Mouse (Mus musculus) layer of hippocampus, adult 8-10 months (tissue): ENCODE measurements around the gene Bbs7. TPM values are rescaled to one million over a fixed set of nuclear protein-coding genes. Genes with fewer than 3 reads are reported as not detected.

Experiments
- DNase-seq, 2 experiments: peaks; one replicate each; pipeline ENCODE4 v3.0.0; 2022; ENCODE audit warnings: low spot score in 2 of 2
- total RNA-seq, 4 experiments: library from RNA; stranded (reverse); gene quantifications; 2 replicates each; pipeline ENCODE4 v1.2.4; 2022

Bbs7 gene
- total RNA-seq, 4 experiments from 2014 or later: 16.1 to 24.6 (median 19.5) TPM

GRCm38 (mm10) chr3:36551851-36552384 is 61.4 kb downstream of the Bbs7 start:
- peak; percentile 35 to 39 for DNase-seq

GRCm38 (mm10) chr3:36551343-36551742 is 61.9 kb downstream of the Bbs7 start:
- DNase-seq: peak; percentile 23

GRCm38 (mm10) chr3:36544961-36545360 is 68.3 kb downstream of the Bbs7 start:
- DNase-seq: no peak

GRCm38 (mm10) chr3:36541399-36541798 is 71.9 kb downstream of the Bbs7 start:
- DNase-seq: no peak

- no peak for DNase-seq
Observed at GRCm38 (mm10) chr3:36540756-36541155, 72.5 kb downstream of the Bbs7 start.

GRCm38 (mm10) chr3:36537701-36538470 is 75.4 kb downstream of the Bbs7 start:
- no peak for DNase-seq

GRCm38 (mm10) chr3:36536041-36536440 is 77.2 kb downstream of the Bbs7 start:
- no peak for DNase-seq

- no peak for DNase-seq
Observed at GRCm38 (mm10) chr3:36533201-36533672, 80.0 kb downstream of the Bbs7 start.

- DNase-seq: no peak
Observed at GRCm38 (mm10) chr3:36532738-36533137, 80.5 kb downstream of the Bbs7 start.

- no peak for DNase-seq
Observed at GRCm38 (mm10) chr3:36531979-36532542, 81.2 kb downstream of the Bbs7 start.

- DNase-seq: no peak
Observed at GRCm38 (mm10) chr3:36531242-36531641, 82.0 kb downstream of the Bbs7 start.

- no peak for DNase-seq
Observed at GRCm38 (mm10) chr3:36530781-36531180, 82.5 kb downstream of the Bbs7 start.

GRCm38 (mm10) chr3:36530345-36530744 is 82.9 kb downstream of the Bbs7 start:
- peak in 1 of 2 experiments; percentile 44 for DNase-seq

GRCm38 (mm10) chr3:36524466-36524865 is 88.8 kb downstream of the Bbs7 start:
- no peak for DNase-seq

Other genes with a start within 250 kb of the Bbs7 start
- gene Anxa5, start 137.6 kb downstream of the Bbs7 start, total RNA-seq: 10 to 100 TPM; 53.9 to 99.1 (median 73.0) TPM
- not detected for gene 1810062G17Rik, start 137.5 kb downstream of the Bbs7 start, total RNA-seq
- gene Gm11549, start 91.7 kb downstream of the Bbs7 start, total RNA-seq: 1 to 10 TPM; 2.7 to 4.2 (median 3.1) TPM
- 10 to 100 TPM; 39.0 to 42.2 (median 40.3) TPM for gene Exosc9, start 60.9 kb downstream of the Bbs7 start, total RNA-seq
- 1 to 10 TPM; 1.1 to 1.3 (median 1.2) TPM for gene Ccna2, start 41.3 kb downstream of the Bbs7 start, total RNA-seq
- 1 to 10 TPM; 3.9 to 9.6 (median 6.6) TPM for gene Trpc3, start 76.7 kb upstream of the Bbs7 start, total RNA-seq
- 100 to 1,000 TPM in 1 of 4 experiments, 10 to 100 TPM in 3; 84.4 to 112 (median 91.6) TPM for gene 4932438A13Rik, start 249.6 kb upstream of the Bbs7 start, total RNA-seq